Mouse (Mus musculus) liver, embryonic 14.5 days (tissue): ENCODE results near the gene Mrps35. TPM values are rescaled to one million over a fixed set of nuclear protein-coding genes. Genes with fewer than 3 reads are reported as not detected.

Experiments used
- ATAC-seq: fragments of 200-750 bp; cut with Nextera tagmentation; 2 replicates; pipeline ENCODE4 v1.8.0; 2017; ENCODE audit warnings: moderate number of reproducible peaks, mild to moderate bottlenecking, moderate library complexity; ENCODE audit not compliant: insufficient read depth
- DNase-seq, 3 experiments: peaks; one replicate each; pipeline ENCODE4 v3.0.0-alpha.2; 2012 to 2013; ENCODE audit warnings: low read depth in 3 of 3, low spot score in 3 of 3
- H3K27ac ChIP-seq: fragments of 300-500 bp; sonication (generic); 2 replicates; pipeline ENCODE4 v1.5.1; 2014; ENCODE audit warnings: moderate library complexity, mild to moderate bottlenecking, control low read depth, inconsistent platforms
- H3K27me3 ChIP-seq: fragments of 300-500 bp; sonication (generic); 2 replicates; pipeline ENCODE4 v1.6.1; 2014; ENCODE audit warnings: mild to moderate bottlenecking, low read length, moderate library complexity; ENCODE audit not compliant: control insufficient read depth, insufficient read depth
- H3K36me3 ChIP-seq: fragments of 300-500 bp; sonication (generic); replicated peaks from 2 replicates; pipeline ENCODE4 v1.6.1; 2014; ENCODE audit warnings: low read depth; ENCODE audit not compliant: control insufficient read depth, insufficient read depth
- H3K4me1 ChIP-seq, 2 experiments: fragments of 200-500 bp in 1 of 2; fragments of 300-500 bp in 1 of 2; sonication (generic) in 1 of 2; replicated peaks; 2 replicates each; pipeline ENCODE4 v1.6.1; 2012 to 2014; ENCODE audit warnings: antibody characterized with exemption in 1 of 2, inconsistent platforms in 1 of 2, low read length in 1 of 2; ENCODE audit not compliant: control insufficient read depth in 2 of 2, insufficient read depth in 2 of 2
- H3K4me2 ChIP-seq: fragments of 300-500 bp; sonication (generic); 2 replicates; pipeline ENCODE4 v1.6.1; 2014; ENCODE audit warnings: low read depth, mild to moderate bottlenecking, control low read depth, moderate library complexity
- H3K4me3 ChIP-seq, 2 experiments: fragments of 200-500 bp in 1 of 2; fragments of 300-500 bp in 1 of 2; sonication (generic) in 1 of 2; 2 replicates each; pipeline ENCODE4 v1.5.1; 2012 to 2014; ENCODE audit warnings: low read depth in 2 of 2, low read length in 2 of 2, mild to moderate bottlenecking in 2 of 2, control low read depth in 1 of 2, inconsistent platforms in 1 of 2, moderate library complexity in 1 of 2; ENCODE audit not compliant: insufficient read depth in 1 of 2
- H3K9ac ChIP-seq: fragments of 300-500 bp; sonication (generic); replicated peaks from 2 replicates; pipeline ENCODE4 v1.6.1; 2014; ENCODE audit warnings: mild to moderate bottlenecking, control low read depth, moderate library complexity
- H3K9me3 ChIP-seq: fragments of 300-500 bp; sonication (generic); 2 replicates; pipeline ENCODE4 v1.6.1; 2016; ENCODE audit warnings: low read length, mixed read lengths; ENCODE audit not compliant: control insufficient read depth
- CTCF ChIP-seq: IDR thresholded peaks from 2 replicates; pipeline ENCODE4 v1.5.1; 2016; ENCODE audit warnings: antibody characterized with exemption, low read depth, control low read depth
- EP300 ChIP-seq: IDR thresholded peaks from 2 replicates; pipeline ENCODE4 v1.6.1; 2016; ENCODE audit warnings: antibody characterized with exemption, low read depth
- WGBS: fragments of 180-500 bp; shearing (Covaris S2); extraction: QIAGEN DNeasy Blood & Tissue Kit; methylation state at CpG from one replicate; pipeline ENCODE4 v1.1.7; 2014; ENCODE audit not compliant: insufficient replicate concordance; 5-methylcytosine and 5-hydroxymethylcytosine counted together
- polyA plus RNA-seq, 2 experiments: library from polyadenylated mRNA; depleted of rRNA in 1 of 2; stranded (reverse) in 1 of 2; unstranded in 1 of 2; fragments of >200 nt; fragmentation: Nextera tagmentation in 1 of 2; extraction: Ambion mirVana in 1 of 2; gene quantifications; 2 replicates each; pipeline versions ENCODE4 v1.2.1 to v1.2.3; 2012 to 2014

Gene Mrps35
- polyA plus RNA-seq, 2 experiments: 20.1 to 60.9 TPM

DNA sequence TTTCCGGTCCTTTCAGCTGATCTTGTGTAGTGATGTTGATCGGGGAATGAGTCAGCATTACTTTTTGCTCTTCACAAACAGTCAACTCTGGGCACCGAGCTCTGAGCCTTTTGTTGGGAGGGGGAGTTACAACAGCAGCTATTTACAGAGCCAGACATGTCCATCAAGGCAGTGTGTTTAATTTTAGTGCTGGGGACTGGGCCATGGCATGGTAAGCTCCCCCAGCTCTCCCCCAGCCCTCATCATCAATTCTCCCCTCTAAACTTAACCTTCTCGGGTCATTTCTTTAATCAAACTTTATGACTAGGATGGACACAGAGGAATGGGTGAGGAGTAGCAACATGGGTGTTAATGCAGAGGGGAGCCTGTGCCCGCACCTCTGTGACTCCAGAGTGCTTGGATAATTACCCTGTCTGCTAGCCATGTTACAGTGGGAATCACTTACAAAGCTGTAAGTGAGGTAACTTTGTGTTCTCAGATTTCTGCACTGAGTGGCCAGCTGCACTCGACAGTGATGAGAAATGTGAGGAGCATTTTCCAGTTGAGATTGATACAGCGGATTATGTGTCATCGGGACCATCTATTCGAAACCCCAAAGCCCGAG is 12.9 kb downstream of the Mrps35 start:
- DNase-seq (no peak), ATAC-seq (no peak)
- Histone ChIP-seq H3K27me3 (no peaks in the 10 kb centered on the region), H3K4me1 (no peaks in the 10 kb centered on the region), H3K9me3 (no peaks in the 10 kb centered on the region), H3K4me2 (no peak overlapping the region), H3K9ac (no peak overlapping the region), H3K36me3 (peaks cover 3% of the 10 kb centered on the region), H3K4me3 (no peak overlapping the region), H3K27ac (no peak overlapping the region)
- 70% methylated on average over 10 of the region's 10 CpGs for WGBS
- no peak for TF ChIP-seq EP300
- TF ChIP-seq CTCF: no peak

DNA sequence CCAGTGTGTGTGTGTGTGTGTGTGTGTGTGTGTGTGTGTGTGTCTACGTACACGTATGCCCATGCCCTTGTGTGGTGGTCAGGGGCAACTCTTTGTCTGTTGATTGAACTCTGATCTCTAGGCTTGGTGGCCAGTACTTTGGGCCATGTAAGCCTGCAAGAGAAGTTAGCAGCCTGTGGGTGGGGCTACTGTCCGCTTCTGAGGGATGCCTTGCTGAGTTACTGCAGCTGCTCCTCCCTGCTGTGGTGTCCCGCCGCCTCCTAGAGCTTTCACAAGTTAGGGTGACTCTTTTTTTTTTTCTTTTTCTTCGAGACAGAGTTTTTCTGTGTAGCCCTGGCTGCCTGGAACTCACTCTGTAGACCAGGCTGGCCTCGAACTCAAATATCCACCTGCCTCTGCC is 16.8 kb downstream of the Mrps35 start:
- H3K9ac ChIP-seq: no peak overlapping the region
- DNase-seq (no peak), ATAC-seq (no peak)
- H3K4me2 ChIP-seq: no peak overlapping the region
- no peak for TF ChIP-seq CTCF
- TF ChIP-seq EP300: no peak
- no peak overlapping the region for H3K4me3 ChIP-seq
- H3K36me3 ChIP-seq: peaks cover 7% of the 10 kb centered on the region
- WGBS: 75% methylated on average over 7 of the region's 7 CpGs
- H3K27ac ChIP-seq: no peak overlapping the region
- no peaks in the 10 kb centered on the region for H3K4me1 ChIP-seq
- no peaks in the 10 kb centered on the region for H3K27me3 ChIP-seq
- H3K9me3 ChIP-seq: no peaks in the 10 kb centered on the region

DNA sequence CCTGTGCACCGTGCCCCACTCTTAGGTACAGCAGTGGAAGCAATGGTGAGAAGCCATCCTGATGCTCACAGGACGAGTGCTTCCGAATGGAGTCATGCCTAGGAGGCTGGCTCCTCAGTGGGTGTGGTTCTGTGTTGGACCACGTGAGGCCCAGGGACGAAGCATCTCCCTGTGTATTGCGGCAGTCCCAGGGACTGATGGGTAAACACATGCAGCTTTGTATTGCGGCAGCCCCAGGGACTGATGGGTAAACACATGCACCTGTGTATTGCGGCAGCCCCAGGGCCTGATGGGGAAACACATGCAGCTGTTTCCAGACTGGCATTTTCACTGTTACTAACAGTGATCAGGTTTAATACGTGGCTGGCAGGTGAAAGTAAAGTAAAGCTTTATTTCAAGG is 19.1 kb downstream of the Mrps35 start:
- no peak overlapping the region for H3K27ac ChIP-seq
- no peaks in the 10 kb centered on the region for H3K27me3 ChIP-seq
- no peak overlapping the region for H3K4me2 ChIP-seq
- peaks cover 7% of the 10 kb centered on the region for H3K36me3 ChIP-seq
- 77% methylated on average over 9 of the region's 9 CpGs for WGBS
- H3K4me1 ChIP-seq: no peaks in the 10 kb centered on the region
- no peaks in the 10 kb centered on the region for H3K9me3 ChIP-seq
- ATAC-seq: no peak
- H3K9ac ChIP-seq: no peak overlapping the region
- no peak for DNase-seq
- H3K4me3 ChIP-seq: no peak overlapping the region
- TF ChIP-seq EP300 (no peak), CTCF (no peak)

DNA sequence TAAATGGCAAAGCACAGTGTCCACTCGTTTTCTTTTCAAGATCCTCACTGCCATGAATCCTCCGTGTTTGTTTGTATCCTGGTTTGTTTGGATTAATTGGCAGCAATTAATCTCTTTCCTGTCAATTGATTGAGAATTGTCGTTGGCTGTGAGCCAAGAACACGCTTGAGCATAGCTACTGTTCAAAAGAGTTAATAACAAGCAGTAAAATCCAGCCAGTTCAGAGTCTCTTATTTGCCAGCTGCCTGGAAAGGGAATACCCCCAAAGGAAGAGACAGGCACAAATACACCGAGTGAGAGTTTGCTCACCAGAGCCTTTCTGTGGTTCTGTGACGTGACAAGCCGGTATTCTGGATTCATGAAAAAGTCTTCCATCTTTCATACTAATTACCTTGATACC is 19.5 kb downstream of the Mrps35 start:
- H3K9me3 ChIP-seq: no peaks in the 10 kb centered on the region
- H3K4me2 ChIP-seq: no peak overlapping the region
- WGBS: 75% methylated on average over 7 of the region's 7 CpGs
- no peak for TF ChIP-seq CTCF
- no peak for TF ChIP-seq EP300
- no peaks in the 10 kb centered on the region for H3K4me1 ChIP-seq
- DNase-seq: no peak
- H3K36me3 ChIP-seq: peaks cover 7% of the 10 kb centered on the region
- no peak for ATAC-seq
- no peak overlapping the region for H3K27ac ChIP-seq
- H3K4me3 ChIP-seq: no peak overlapping the region
- no peak overlapping the region for H3K9ac ChIP-seq
- no peaks in the 10 kb centered on the region for H3K27me3 ChIP-seq

DNA sequence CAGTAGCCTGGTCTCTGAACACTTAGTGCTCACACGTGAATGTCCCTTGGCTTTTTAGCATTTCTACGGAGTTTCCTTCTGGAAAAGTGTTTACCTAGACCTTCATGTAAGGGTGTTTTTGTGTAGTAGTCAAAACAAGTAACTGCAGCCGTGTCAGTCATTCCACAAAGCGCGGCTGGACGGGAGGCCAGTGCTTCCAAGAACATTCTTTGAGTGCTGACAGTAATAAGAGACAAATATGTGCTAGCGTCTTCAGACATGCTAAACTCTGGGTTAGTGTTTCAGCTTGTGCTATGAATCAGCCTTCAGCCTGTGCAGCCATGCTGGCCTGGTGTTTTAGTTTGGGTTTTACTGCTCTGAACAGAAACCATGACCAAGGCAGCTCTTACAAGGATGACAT is 20.1 kb downstream of the Mrps35 start:
- Histone ChIP-seq H3K4me2 (no peak overlapping the region), H3K9me3 (no peaks in the 10 kb centered on the region), H3K27ac (no peak overlapping the region), H3K4me3 (no peak overlapping the region), H3K27me3 (no peaks in the 10 kb centered on the region), H3K36me3 (peaks cover 7% of the 10 kb centered on the region), H3K9ac (no peak overlapping the region), H3K4me1 (no peaks in the 10 kb centered on the region)
- TF ChIP-seq EP300 (no peak), CTCF (no peak)
- 85% methylated on average over 7 of the region's 7 CpGs for WGBS
- ATAC-seq (no peak), DNase-seq (no peak)
